ENCODE assay signal across 9 mouse cellular contexts in genomic region chr2:127522006-127522441, GRCm38 (mm10). TPM values are rescaled to one million over a fixed set of nuclear protein-coding genes. Genes with fewer than 3 reads are reported as not detected.
DNase-seq lines count a peak whose midpoint lies in the region; ATAC-seq and TF ChIP-seq lines count a peak whose summit lies in the region.
"Had no signal": no experiment of that assay in that cellular context is flagged by ENCODE, and none has a peak within 500 bp of the region (broad histone marks: within the 10 kb centered on the region; RNA-seq: fewer than 3 reads in every experiment).

TSS of gene Kcnip3 (minus strand) at chr2:127522094.

- peak within 1 kb of the TSS; percentile 37; the same call in 1 of the 2 replicates for H3K9ac ChIP-seq in embryonic facial prominence, embryonic 14.5 days (ENCODE audit: low read depth, low read length)
- H3K9ac ChIP-seq in intestine, embryonic 16.5 days (ENCODE audit: low read depth, low read length): peak within 1 kb of the TSS; percentile 52; the same call in 1 of the 2 replicates
- H3K9ac ChIP-seq in liver, embryonic 14.5 days (replicated peaks): no peak within 1 kb of the TSS

- H3K36me3 ChIP-seq in embryonic facial prominence, embryonic 14.5 days (ENCODE audit: control insufficient read depth, insufficient read depth, low read length): no peaks in the 10 kb centered on the region
- H3K36me3 ChIP-seq in intestine, embryonic 16.5 days (ENCODE audit: control insufficient read depth, insufficient read depth, low read length): no peaks in the 10 kb centered on the region
- no peaks in the 10 kb centered on the region for H3K36me3 ChIP-seq in liver, embryonic 14.5 days (replicated peaks; ENCODE audit: control insufficient read depth, insufficient read depth, low read depth)

- peaks cover 14% of the 10 kb centered on the region for H3K4me1 ChIP-seq in embryonic facial prominence, embryonic 14.5 days (ENCODE audit: control insufficient read depth, insufficient read depth, low read length)
- H3K4me1 ChIP-seq in intestine, embryonic 16.5 days (ENCODE audit: control insufficient read depth, insufficient read depth, low read length): peaks cover 4% of the 10 kb centered on the region; the same call in 1 of the 2 replicates
- H3K4me1 ChIP-seq in liver, embryonic 14.5 days (replicated peaks; ENCODE audit: control insufficient read depth in 2 of 2, insufficient read depth in 2 of 2, low read length in 1 of 2): peaks cover 0 to 3% of the 10 kb centered on the region in 2 experiments; a peak in 1 of 4 replicates

- TF ChIP-seq CTCF in liver, embryonic 14.5 days (IDR thresholded peaks at IDR 0.05; ENCODE audit: low read depth): no peak

- peak; percentile 24 for DNase-seq in adrenal gland, adult 2 months
- DNase-seq in adrenal gland, postnatal 10 days: no peak
- peak; percentile 3 for DNase-seq in NIH3T3 (ENCODE audit: low read depth)
- peak; percentile 75 for DNase-seq in embryonic facial prominence, embryonic 14.5 days (ENCODE audit: low spot score)
- no peak for DNase-seq in liver, embryonic 14.5 days (ENCODE audit: low read depth in 3 of 3, low spot score in 3 of 3)
- peak; percentile 54 for DNase-seq in right cerebral cortex, postnatal 14 days
- no peak for DNase-seq in adrenal gland, postnatal 25 days

- WGBS in embryonic facial prominence, embryonic 14.5 days: 1% methylated on average over 10 of the region's 10 CpGs
- WGBS in intestine, embryonic 16.5 days: 9% methylated on average over 10 of the region's 10 CpGs
- WGBS in liver, embryonic 14.5 days (ENCODE audit: insufficient replicate concordance): 23% methylated on average over 10 of the region's 10 CpGs

- no peak for TF ChIP-seq EP300 in liver, embryonic 14.5 days (IDR thresholded peaks at IDR 0.05; ENCODE audit: low read depth)

- peak within 1 kb of the TSS; percentile 49 for H3K4me2 ChIP-seq in embryonic facial prominence, embryonic 14.5 days (ENCODE audit: low read depth, low read length)
- H3K4me2 ChIP-seq in intestine, embryonic 16.5 days (ENCODE audit: low read depth, low read length): peak within 1 kb of the TSS; percentile 50
- H3K4me2 ChIP-seq in liver, embryonic 14.5 days (ENCODE audit: low read depth): peak within 1 kb of the TSS; percentile 15; the same call in 1 of the 2 replicates

- peak; percentile 83 for ATAC-seq in embryonic facial prominence, embryonic 14.5 days (ENCODE audit: low read depth)
- peak; percentile 47; the same call in 1 of the 2 replicates for ATAC-seq in intestine, embryonic 16.5 days
- ATAC-seq in liver, embryonic 14.5 days (ENCODE audit: insufficient read depth): no peak

- no peaks in the 10 kb centered on the region for H3K27me3 ChIP-seq in embryonic facial prominence, embryonic 14.5 days (replicated peaks; ENCODE audit: control insufficient read depth, insufficient read depth, low read length)
- no peaks in the 10 kb centered on the region for H3K27me3 ChIP-seq in intestine, embryonic 16.5 days (replicated peaks; ENCODE audit: control insufficient read depth, insufficient read depth, low read length)
- H3K27me3 ChIP-seq in liver, embryonic 14.5 days (ENCODE audit: control insufficient read depth, insufficient read depth, low read length): peaks cover 6% of the 10 kb centered on the region; the same call in 1 of the 2 replicates

- 0 out of 2 replicates have a peak within 1 kb of the TSS, but pooled peaks have one; percentile 21 for H3K27ac ChIP-seq in embryonic facial prominence, embryonic 14.5 days (replicated peaks; ENCODE audit: low read depth, low read length)
- no peak within 1 kb of the TSS for H3K27ac ChIP-seq in intestine, embryonic 16.5 days (ENCODE audit: low read length)
- no peak within 1 kb of the TSS for H3K27ac ChIP-seq in liver, embryonic 14.5 days

- no peaks in the 10 kb centered on the region for H3K9me3 ChIP-seq in embryonic facial prominence, embryonic 14.5 days (ENCODE audit: control insufficient read depth, low read length)
- no peaks in the 10 kb centered on the region for H3K9me3 ChIP-seq in intestine, embryonic 16.5 days (ENCODE audit: control insufficient read depth, low read length)
- H3K9me3 ChIP-seq in liver, embryonic 14.5 days (ENCODE audit: control insufficient read depth, low read length): no peaks in the 10 kb centered on the region

- peak within 1 kb of the TSS; percentile 17; the same call in 1 of the 2 replicates for H3K4me3 ChIP-seq in embryonic facial prominence, embryonic 14.5 days (ENCODE audit: low read depth, low read length)
- H3K4me3 ChIP-seq in intestine, embryonic 16.5 days (ENCODE audit: low read length): peak within 1 kb of the TSS; percentile 38
- peak within 1 kb of the TSS in 1 of 2 experiments; percentile 1; a peak in 1 of 4 replicates for H3K4me3 ChIP-seq in liver, embryonic 14.5 days (ENCODE audit: insufficient read depth in 1 of 2, low read depth in 2 of 2, low read length in 2 of 2)
- H3K4me3 ChIP-seq: erythroblast, embryonic 14.5 days had no signal

RNA-seq across cellular contexts. Expression of gene Kcnip3, which starts in this region (rescaled TPM):
- 1 to 10 TPM; 4.2 to 6.4 TPM for total RNA-seq in adrenal gland, adult 2 months (2021)
- polyA plus RNA-seq in adrenal gland, adult 2 months (2012; rRNA removed): 6.4 and 6.9 TPM in 2 replicates
- 1 to 10 TPM; 3.5 to 4.3 TPM for total RNA-seq in adrenal gland, postnatal 10 days (2021)
- polyA plus RNA-seq in embryonic facial prominence, embryonic 14.5 days (2014; fragmentation: Nextera tagmentation; extraction: Ambion mirVana): 5.6 and 6.1 TPM in 2 replicates
- 3.4 and 4.0 TPM in 2 replicates for polyA plus RNA-seq in intestine, embryonic 16.5 days (2015; fragmentation: Nextera tagmentation; extraction: Ambion mirVana)
- 0.36 and 0.38 TPM in 2 replicates for polyA plus RNA-seq in liver, embryonic 14.5 days (2012; rRNA removed)
- 0.42 and 0.59 TPM in 2 replicates for polyA plus RNA-seq in liver, embryonic 14.5 days (2014; fragmentation: Nextera tagmentation; extraction: Ambion mirVana)
- total RNA-seq in adrenal gland, postnatal 25 days (2021): 4.8 and 6.0 TPM in 2 replicates

Comparison
In these comparisons a context has a peak if more than half of its experiments do, and no peak if none do; other contexts are left out.
1. DNase-seq: peak in adrenal gland, adult 2 months (single experiment), NIH3T3 (single experiment), embryonic facial prominence, embryonic 14.5 days (single experiment) and right cerebral cortex, postnatal 14 days (single experiment); none in adrenal gland, postnatal 10 days (single experiment), liver, embryonic 14.5 days (0 of 3) and adrenal gland, postnatal 25 days (single experiment).
2. Peak in every context shown above with its lines, with median percentiles within 50 percentile points of each other: H3K4me2 ChIP-seq.